Mouse (Mus musculus): ENCODE data around the gene Gm10271. TPM values are rescaled to one million over a fixed set of nuclear protein-coding genes. Genes with fewer than 3 reads are reported as not detected.

The Gm10271 gene
- not detected in 2 replicates for polyA plus RNA-seq (2012; rRNA removed)

DNA sequence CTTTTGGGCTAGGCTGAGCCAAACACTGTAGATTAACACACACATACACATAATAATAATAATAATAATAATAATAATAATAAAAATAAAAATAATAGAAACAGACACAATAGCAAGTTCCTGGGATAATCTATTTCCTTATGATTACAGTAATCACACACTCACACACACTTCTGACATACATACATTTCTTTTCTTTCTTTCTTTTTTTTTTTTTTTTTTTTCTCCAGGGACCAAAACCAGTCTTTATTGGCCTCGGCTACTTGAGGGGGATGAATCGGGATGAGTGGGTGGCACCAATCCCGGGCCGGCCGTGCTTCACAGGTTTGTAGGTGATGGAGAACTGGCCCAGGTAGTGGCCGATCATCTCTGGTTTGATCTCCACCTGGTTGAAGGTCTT, at the start of gene Gm10271:
TSS of gene Gm10271 (minus strand) at position 101 of the 400 bp plus-strand sequence.
- Histone ChIP-seq H3K36me3 (ENCODE audit: control insufficient read depth, insufficient read depth, low read length) (no peaks in the 10 kb centered on the region), H3K4me3 (ENCODE audit: insufficient read depth, low read depth, low read length) (no peak within 1 kb of the TSS), H3K27me3 (replicated peaks; ENCODE audit: control insufficient read depth, insufficient read depth, low read length) (no peaks in the 10 kb centered on the region), H3K4me1 (ENCODE audit: control insufficient read depth, insufficient read depth, low read length) (peaks cover 16% of the 10 kb centered on the region), H3K27ac (ENCODE audit: insufficient read depth, low read depth, low read length) (no peak within 1 kb of the TSS)
- 95% methylated on average over 6 of the region's 6 CpGs for WGBS
- TF ChIP-seq CTCF (conservative IDR thresholded peaks at IDR 0.05; ENCODE audit: insufficient read depth, insufficient read length, low read depth, low read length) (no peak), POLR2A (IDR thresholded peaks at IDR 0.05; ENCODE audit: low read depth, low read length) (no peak)
- DNase-seq, result no peak

- no peaks in the 10 kb centered on the region for H3K27me3 ChIP-seq (replicated peaks; ENCODE audit: control insufficient read depth, insufficient read depth, low read length)
- 18% methylated on average over 21 of the region's 21 CpGs for WGBS
- no peaks in the 10 kb centered on the region for H3K4me1 ChIP-seq (ENCODE audit: control insufficient read depth, insufficient read depth, low read length)
- TF ChIP-seq CTCF (conservative IDR thresholded peaks at IDR 0.05; ENCODE audit: insufficient read depth, insufficient read length, low read depth, low read length), result no peak
- TF ChIP-seq POLR2A (IDR thresholded peaks at IDR 0.05; ENCODE audit: low read depth, low read length), result no peak
- no peak overlapping the region for H3K4me3 ChIP-seq (ENCODE audit: insufficient read depth, low read depth, low read length)
- H3K27ac ChIP-seq (ENCODE audit: insufficient read depth, low read depth, low read length), result no peak overlapping the region
- DNase-seq, result peak; percentile 77
- no peaks in the 10 kb centered on the region for H3K36me3 ChIP-seq (ENCODE audit: control insufficient read depth, insufficient read depth, low read length)
Observed at GRCm38 (mm10) chr10:117021020-117021754, 48.8 kb upstream of the Gm10271 start.

DNA sequence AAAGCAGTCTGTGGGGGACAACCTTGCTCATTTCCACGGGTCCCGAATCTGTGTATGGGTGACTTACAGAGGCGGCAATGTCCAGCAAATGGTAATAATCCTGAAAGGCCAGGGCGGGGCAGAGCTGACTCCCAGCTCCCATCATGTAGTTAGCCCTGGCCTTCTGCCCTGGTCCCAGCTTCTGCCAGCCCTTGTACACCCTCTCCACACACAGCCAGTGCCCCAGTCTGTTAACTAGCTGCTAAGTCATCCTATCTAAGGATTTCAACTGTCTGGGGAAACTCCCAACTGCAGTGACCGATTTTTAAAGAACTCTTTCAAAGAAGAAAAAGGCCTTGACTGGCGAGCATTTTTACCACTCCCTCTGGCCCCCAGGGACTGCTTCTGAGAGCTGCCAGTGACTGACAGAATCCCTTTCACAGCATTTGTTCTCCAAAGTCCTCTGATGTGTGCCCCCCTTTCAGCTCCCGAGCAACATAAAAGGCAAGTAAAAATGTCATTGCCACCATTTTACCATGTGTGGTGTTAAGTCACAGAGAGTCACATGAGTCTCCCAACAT, 46.0 kb upstream of the Gm10271 start:
- no peaks in the 10 kb centered on the region for H3K4me1 ChIP-seq (ENCODE audit: control insufficient read depth, insufficient read depth, low read length)
- no peak overlapping the region for H3K27ac ChIP-seq (ENCODE audit: insufficient read depth, low read depth, low read length)
- no peak for DNase-seq
- no peaks in the 10 kb centered on the region for H3K27me3 ChIP-seq (replicated peaks; ENCODE audit: control insufficient read depth, insufficient read depth, low read length)
- WGBS, result 74% methylated on average over 7 of the region's 7 CpGs
- H3K4me3 ChIP-seq (ENCODE audit: insufficient read depth, low read depth, low read length), result no peak overlapping the region
- H3K36me3 ChIP-seq (ENCODE audit: control insufficient read depth, insufficient read depth, low read length), result no peaks in the 10 kb centered on the region
- TF ChIP-seq CTCF (conservative IDR thresholded peaks at IDR 0.05; ENCODE audit: insufficient read depth, insufficient read length, low read depth, low read length) (no peak), POLR2A (IDR thresholded peaks at IDR 0.05; ENCODE audit: low read depth, low read length) (no peak)

DNA sequence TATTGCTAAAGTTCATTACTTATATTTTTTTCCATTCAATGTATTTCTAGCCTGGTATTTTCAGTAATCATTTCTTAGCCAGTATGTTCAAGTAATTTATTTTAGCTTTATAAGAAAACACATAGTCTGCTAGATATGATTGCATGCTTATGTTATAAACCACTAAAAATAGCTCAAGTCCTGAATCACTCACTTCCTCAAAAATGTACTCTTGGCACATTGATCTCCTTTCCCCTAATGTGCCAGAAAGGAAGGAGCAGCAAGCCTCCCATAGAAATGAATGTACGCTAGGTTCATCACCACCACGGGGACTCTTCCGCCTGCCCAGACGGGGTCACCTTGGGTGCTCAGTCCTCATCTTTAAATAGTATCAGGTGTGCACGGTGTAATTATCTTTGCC, 42.2 kb upstream of the Gm10271 start:
- Histone ChIP-seq H3K27ac (ENCODE audit: insufficient read depth, low read depth, low read length) (no peak overlapping the region), H3K36me3 (ENCODE audit: control insufficient read depth, insufficient read depth, low read length) (no peaks in the 10 kb centered on the region), H3K4me1 (ENCODE audit: control insufficient read depth, insufficient read depth, low read length) (no peaks in the 10 kb centered on the region; the same call in 1 of the 2 replicates), H3K4me3 (ENCODE audit: insufficient read depth, low read depth, low read length) (no peak overlapping the region), H3K27me3 (replicated peaks; ENCODE audit: control insufficient read depth, insufficient read depth, low read length) (no peaks in the 10 kb centered on the region)
- WGBS, result 80% methylated on average over 5 of the region's 5 CpGs
- TF ChIP-seq POLR2A (IDR thresholded peaks at IDR 0.05; ENCODE audit: low read depth, low read length), result no peak
- no peak for TF ChIP-seq CTCF (conservative IDR thresholded peaks at IDR 0.05; ENCODE audit: insufficient read depth, insufficient read length, low read depth, low read length)
- DNase-seq, result no peak

DNA sequence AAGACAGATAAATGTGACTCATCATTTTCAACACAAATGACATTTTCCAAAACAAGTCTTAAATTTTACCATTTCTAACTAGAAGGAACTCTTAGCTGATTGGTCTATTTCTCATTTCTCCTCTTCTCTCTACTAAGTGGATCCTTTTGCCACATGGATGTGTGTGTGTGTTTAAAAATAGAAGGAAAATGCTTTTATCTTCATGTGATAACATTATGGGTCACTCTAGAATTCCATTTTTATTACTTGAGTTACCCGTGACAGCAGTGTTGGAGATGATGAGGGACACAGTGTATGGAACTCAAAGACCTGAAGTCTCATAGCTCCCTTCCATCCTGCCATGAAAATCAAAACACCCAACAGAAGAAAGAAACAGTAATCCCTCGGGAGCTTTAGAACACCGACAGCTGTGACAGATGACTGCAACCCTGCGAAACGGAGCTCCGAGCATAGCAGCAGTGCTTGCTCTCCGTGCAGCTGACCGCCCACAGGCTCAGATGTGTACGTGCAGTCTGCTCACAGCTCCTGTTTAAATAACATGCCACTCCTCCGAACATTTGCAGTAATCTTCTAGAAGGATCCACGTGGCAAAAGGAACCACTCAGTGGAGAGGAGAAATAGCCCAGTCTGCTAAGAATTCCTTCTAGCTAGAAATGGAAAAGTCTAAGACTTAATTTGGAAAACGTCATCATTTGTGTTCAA, 41.4 kb upstream of the Gm10271 start:
- 25% methylated on average over 12 of the region's 12 CpGs for WGBS
- DNase-seq, result no peak
- Histone ChIP-seq H3K4me1 (ENCODE audit: control insufficient read depth, insufficient read depth, low read length) (no peaks in the 10 kb centered on the region; the same call in 1 of the 2 replicates), H3K27ac (ENCODE audit: insufficient read depth, low read depth, low read length) (no peak overlapping the region), H3K27me3 (replicated peaks; ENCODE audit: control insufficient read depth, insufficient read depth, low read length) (no peaks in the 10 kb centered on the region), H3K4me3 (ENCODE audit: insufficient read depth, low read depth, low read length) (no peak overlapping the region), H3K36me3 (ENCODE audit: control insufficient read depth, insufficient read depth, low read length) (no peaks in the 10 kb centered on the region)
- TF ChIP-seq CTCF (conservative IDR thresholded peaks at IDR 0.05; ENCODE audit: insufficient read depth, insufficient read length, low read depth, low read length) (no peak), POLR2A (IDR thresholded peaks at IDR 0.05; ENCODE audit: low read depth, low read length) (no peak)

- TF ChIP-seq POLR2A (IDR thresholded peaks at IDR 0.05; ENCODE audit: low read depth, low read length) (no peak), CTCF (conservative IDR thresholded peaks at IDR 0.05; ENCODE audit: insufficient read depth, insufficient read length, low read depth, low read length) (no peak)
- H3K27me3 ChIP-seq (replicated peaks; ENCODE audit: control insufficient read depth, insufficient read depth, low read length), result no peaks in the 10 kb centered on the region
- H3K4me1 ChIP-seq (ENCODE audit: control insufficient read depth, insufficient read depth, low read length), result no peaks in the 10 kb centered on the region; the same call in 1 of the 2 replicates
- DNase-seq, result no peak
- WGBS, result 69% methylated on average over 8 of the region's 8 CpGs
- H3K4me3 ChIP-seq (ENCODE audit: insufficient read depth, low read depth, low read length), result no peak overlapping the region
- H3K27ac ChIP-seq (ENCODE audit: insufficient read depth, low read depth, low read length), result no peak overlapping the region
- H3K36me3 ChIP-seq (ENCODE audit: control insufficient read depth, insufficient read depth, low read length), result no peaks in the 10 kb centered on the region
Observed at GRCm38 (mm10) chr10:117011047-117011446, 38.6 kb upstream of the Gm10271 start.

DNA sequence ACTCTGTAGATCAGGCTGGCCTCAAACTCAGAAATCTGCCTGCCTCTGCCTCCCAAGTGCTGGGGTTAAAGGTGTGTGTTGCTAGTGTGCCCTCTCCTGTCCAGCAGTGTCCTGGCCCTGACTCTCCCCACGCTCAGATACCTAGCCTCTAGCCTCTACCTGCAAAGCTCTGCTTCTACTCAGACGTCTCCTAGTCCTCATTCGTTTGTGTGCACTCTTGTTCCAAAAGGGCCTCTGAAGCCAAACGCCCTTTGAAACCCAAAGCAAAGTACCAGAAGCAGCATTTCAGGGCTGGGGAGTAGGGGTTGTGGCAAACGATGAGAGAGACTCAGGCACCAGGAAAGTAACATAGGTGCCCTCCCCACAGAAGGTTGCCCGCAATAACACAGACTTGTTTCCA, 37.3 kb upstream of the Gm10271 start:
- H3K4me3 ChIP-seq (ENCODE audit: insufficient read depth, low read depth, low read length), result no peak overlapping the region
- peak; percentile 80 for DNase-seq
- peak overlapping the region; percentile 24; the same call in 1 of the 2 replicates for H3K27ac ChIP-seq (ENCODE audit: insufficient read depth, low read depth, low read length)
- no peaks in the 10 kb centered on the region; the same call in 1 of the 2 replicates for H3K4me1 ChIP-seq (ENCODE audit: control insufficient read depth, insufficient read depth, low read length)
- no peaks in the 10 kb centered on the region for H3K36me3 ChIP-seq (ENCODE audit: control insufficient read depth, insufficient read depth, low read length)
- 66% methylated on average over 6 of the region's 6 CpGs for WGBS
- no peaks in the 10 kb centered on the region for H3K27me3 ChIP-seq (replicated peaks; ENCODE audit: control insufficient read depth, insufficient read depth, low read length)
- TF ChIP-seq CTCF (conservative IDR thresholded peaks at IDR 0.05; ENCODE audit: insufficient read depth, insufficient read length, low read depth, low read length), result no peak
- TF ChIP-seq POLR2A (IDR thresholded peaks at IDR 0.05; ENCODE audit: low read depth, low read length), result no peak
